Mouse (Mus musculus) 3134 (cell line): ENCODE results near the gene Col5a1.
A peak's percentile ranks its signal among the peaks of the same experiment; 100 is the strongest.

ENCODE experiments used
- DNase-seq: peaks from one replicate; pipeline ENCODE4 v3.0.0-alpha.2; 2011; ENCODE audit warnings: low spot score; ENCODE audit not compliant: insufficient read length; ENCODE audit errors: extremely low read depth

Col5a1 gene

DNA sequence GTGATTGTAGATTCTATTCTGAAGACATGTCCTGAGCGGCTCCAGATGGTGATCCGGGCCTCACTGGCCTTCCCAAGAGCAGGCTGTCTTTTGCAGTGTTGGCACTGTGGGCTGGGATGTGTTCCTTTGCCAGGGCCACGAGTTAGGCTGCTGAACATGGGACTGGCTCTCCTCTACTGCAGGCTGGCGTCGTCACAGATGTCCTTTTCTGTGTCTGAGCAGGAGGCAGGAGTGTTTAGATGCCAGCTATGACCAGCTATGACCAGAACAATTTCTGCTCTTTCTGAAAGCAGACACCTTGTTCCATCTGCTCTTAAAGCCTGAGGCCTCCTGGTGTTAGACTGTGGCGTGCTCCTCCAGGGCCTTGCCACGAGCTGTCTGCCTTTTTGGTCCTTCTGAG is 31.9 kb downstream of the Col5a1 start:
- DNase-seq: no peak

DNA sequence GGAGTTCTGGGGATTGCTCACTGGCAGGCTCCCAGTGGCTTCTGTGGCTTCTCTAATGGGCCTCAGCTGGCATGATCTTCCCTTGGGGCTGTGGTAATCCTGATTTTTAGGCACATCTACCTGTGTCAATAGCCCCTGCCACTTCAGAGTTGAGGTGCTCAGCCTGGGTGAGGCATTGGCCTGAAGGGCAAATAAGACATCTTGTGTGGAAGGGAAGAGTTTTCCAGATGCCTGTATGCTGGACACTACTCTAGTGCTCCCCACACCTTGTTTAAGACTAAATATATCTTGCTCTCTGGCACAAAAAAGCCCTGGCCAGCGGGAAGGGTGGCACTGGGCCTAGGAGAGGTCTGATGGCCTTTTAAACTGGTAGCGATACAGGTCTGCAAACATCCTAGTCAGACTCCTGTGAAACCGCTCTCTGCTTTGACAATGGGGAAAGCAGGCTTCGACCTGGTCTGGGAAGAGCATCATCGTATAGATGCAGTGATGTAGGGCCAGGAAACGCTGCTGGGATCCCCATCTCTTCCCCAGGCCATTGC is 33.2 kb downstream of the Col5a1 start:
- DNase-seq: no peak

DNA sequence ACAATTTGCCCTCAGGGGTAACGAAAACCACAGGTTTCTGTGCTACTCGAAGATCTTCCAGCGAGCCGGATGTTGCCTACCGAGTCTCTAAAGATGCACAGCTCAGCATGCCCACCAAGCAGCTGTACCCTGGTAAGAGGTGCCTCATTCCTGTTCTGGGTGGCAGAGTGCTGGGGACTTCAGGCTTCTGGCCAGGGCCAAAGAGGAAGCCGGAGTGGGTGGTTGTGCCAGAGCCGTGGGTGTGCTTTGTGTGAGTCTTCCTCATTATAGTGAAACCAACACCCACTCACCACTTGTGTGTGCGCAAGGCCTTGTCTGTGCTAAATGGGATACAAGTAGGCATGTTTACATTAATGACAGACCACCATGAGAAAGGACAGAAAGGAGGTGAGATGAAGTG is 35.8 kb downstream of the Col5a1 start:
- DNase-seq: no peak

DNA sequence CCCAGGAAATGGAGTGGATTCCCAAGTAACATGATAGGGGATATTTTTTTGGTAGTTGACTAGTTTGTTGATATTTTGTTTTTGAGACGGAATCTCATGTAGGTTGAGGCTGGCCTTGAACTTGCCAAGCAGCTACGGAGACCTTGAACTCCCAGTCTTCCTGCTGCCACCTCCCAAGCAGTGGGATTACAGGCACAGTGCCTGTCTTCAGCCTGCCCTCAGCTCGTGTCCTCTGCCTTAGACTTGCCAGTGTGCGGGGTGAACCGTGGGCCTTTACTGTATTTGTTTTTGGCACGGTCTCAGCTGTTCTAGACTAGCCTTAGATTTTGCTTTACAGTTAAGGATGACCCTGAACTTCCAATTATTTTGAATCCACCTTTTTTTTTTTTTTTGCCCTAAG is 37.5 kb downstream of the Col5a1 start:
- no peak for DNase-seq

DNA sequence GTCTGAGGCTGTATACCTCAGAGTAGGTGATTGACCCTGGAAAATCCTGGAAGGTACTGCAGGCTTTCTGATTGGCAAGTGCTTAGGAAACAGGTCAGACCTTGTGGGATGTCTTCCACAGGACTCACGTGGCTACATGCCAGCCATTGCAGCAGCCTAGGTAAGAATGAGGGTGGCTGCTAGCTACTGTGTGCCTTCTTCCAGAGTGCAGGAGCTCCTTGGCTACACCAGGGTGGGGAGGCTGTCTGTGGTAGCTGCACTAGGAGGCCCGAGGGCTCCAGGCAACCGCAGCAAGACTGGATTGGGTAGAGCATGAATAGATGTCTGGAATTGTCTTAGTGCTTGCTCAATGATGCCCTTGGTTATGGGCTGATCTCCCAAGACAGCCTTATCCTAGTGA is 38.2 kb downstream of the Col5a1 start:
- no peak for DNase-seq

DNA sequence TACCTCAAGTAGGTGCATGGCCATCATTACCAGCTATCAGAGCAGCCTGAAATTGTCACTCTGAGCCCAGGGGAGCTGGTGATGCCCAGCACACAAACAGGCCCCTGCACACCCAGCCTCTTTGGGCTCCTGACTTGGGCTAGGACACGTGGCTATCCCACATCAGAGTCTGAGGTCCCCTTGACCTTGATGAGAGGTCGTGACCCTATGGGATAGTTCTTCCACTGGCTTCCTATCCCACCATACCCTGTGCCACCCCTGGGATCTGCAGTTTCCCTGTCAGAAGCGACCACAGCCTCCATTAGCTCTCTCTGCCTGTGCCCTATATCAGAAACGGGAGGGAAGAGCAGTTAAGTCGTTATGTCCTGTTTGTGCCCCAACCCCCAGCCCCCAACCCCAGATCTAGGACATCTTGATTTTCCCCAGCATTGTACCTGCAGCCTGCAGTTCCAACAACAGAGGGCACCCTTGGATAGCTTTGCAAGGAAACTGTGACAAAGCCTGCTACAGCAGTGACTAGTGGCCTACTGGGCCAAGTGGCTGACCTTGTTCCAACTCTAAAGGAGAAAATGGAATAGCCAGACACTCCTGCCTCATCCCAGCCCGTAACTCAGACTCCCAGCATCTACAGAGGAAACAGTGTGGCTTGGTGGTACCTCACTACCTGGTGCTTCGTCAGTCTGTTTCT is 40.4 kb downstream of the Col5a1 start:
- no peak for DNase-seq

DNA sequence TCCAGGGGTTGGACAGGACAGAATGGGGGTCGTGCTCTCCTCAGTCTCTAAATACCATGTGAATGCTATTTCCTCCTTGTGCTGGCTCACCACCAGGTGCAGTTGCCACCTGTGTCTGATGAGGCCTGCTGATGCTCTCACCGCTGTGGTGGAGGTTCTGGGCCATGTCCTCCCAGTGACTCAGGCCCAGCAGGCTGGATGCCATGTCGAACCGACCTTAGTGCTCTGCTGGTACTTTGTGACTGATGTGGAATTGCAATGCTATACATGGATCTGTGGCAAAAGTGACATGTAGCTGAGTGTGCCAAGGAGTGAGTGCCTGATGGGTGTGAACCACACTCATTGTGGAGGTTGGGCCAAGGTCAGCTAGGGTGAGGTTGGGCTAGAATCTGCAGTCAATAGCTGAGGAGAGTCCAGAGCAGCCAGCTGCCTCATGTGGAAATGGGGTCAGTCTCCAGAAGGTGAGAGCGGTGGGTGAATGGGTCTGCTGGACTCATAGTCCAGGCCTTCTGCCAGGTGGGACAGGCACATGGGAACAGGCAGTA is 44.3 kb downstream of the Col5a1 start:
- DNase-seq: no peak

DNA sequence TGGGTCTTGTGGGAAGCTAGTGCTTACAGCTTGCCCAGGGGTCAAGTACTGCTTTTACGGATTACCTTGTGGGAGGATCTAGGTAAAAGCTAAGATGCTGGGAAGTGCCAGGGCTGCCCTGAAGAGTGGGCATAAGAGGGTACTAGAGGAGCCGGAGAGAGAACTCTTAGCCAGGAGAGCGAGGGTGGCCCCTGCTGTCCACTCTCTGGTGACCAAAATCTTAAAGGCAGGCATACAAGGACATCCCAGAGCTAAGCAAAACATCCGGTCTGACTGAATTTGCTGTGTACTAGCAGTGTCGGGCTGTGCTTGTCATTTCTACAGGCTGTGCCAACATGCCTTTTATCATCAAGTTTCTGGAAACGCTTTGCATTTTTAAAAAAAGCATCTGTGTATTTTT is 44.9 kb downstream of the Col5a1 start:
- DNase-seq: no peak

DNA sequence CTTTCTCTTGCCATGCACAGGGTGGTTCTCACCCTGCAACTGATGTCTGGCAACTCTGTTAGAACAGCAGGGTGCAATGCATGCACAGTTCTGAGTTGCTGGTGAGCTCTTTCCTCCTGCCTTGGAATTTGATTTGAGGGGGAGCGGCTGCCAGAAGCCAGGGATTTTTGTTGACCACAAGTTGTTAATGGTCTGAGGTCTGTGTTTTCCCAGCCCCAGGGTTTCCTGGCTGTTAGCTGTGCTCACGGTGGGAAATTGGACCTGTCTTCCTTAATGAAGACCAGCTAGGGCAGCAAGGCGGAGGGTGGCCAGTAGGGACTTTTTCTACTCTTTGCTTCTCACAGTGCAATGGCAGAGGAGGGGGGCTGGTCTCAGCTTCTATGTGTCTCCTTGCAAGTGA is 45.7 kb downstream of the Col5a1 start:
- DNase-seq: no peak

DNA sequence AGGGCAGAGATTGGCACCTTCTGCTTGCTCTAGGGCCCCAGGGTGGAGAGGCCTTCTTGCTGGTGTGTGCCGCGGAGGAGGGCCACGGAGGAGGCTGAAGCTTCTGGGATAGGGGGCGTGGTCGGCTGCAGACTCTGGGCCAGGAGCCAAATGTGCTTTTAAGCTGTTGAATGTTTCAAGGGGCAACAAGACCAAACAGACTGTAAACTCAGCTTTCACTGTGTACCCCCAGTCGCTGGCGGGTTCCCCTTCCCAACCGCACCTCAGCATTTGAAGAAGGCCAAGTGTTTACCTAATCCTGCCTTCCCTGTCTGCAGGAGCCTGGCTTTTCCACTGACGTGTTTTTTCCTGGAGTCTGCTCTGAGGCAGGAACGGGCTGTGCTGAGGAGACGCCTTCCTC is 48.0 kb downstream of the Col5a1 start:
- DNase-seq: no peak

DNA sequence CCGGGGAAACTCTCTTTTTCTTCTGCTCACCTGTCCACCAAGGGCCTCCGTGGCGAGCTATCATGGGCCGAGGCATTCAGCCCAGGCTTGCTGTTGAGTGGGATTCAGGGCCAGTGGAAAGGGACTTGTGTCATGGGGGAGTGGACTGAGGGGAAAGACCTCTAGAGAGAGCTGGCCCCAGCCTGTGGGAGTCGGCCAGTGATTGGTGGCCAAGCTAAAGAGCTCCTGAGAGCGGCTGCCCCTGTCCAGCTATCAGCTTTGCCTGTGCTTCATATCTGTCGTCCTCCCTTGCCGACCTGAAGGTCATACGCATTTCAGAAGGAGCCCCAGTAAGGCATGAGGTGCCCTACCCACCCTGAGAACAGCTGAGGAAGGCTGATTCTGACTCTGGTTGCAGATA is 48.6 kb downstream of the Col5a1 start:
- no peak for DNase-seq

DNA sequence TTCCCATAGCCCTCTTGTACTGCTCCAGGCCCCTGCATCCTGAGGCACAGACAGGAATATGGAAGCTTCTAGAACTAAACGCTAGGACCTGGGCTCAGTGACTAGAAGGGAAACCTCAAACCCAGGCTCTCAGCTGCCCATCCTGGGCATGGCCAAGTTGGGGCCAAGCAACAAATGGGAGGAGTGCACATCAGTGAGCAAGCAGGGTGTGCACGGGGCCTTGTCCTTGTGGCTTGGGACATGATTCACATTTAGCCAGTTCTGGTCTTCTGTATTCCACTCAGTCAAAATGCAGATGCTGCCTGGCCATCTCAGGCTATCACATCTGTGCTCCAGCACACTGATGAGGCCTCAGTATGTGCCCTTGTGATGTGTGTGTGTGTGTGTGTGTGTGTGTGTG is 49.2 kb downstream of the Col5a1 start:
- peak; percentile 29 for DNase-seq

DNA sequence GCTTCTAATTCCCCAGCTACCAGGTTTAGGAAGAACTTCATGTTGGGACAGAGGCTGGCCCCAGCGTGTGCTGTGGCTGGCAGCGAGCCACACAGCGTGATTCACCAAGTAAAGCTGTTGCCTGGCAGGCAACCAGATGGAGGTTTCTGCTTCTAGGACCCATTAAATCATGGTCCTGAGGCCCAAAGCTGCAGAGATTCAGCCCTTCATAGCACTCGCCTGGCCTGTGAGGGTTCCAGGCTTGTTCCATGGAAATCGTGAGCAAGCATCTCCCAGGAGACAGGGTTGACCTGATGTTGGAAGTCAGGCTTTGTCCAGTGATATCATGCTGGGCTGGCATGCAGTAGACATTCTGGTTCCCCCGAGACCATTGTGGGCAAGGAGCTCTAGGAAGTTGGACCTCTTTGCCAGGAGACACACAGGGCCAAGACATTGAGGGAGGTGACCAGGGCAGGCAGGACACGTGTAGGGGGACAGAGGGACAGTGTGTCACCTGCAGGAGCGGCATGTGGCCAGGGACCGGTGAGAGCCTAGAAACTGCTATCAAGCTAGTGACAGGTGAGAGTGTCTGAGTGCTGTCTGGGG is 50.5 kb downstream of the Col5a1 start:
- peak; percentile 79 for DNase-seq

DNA sequence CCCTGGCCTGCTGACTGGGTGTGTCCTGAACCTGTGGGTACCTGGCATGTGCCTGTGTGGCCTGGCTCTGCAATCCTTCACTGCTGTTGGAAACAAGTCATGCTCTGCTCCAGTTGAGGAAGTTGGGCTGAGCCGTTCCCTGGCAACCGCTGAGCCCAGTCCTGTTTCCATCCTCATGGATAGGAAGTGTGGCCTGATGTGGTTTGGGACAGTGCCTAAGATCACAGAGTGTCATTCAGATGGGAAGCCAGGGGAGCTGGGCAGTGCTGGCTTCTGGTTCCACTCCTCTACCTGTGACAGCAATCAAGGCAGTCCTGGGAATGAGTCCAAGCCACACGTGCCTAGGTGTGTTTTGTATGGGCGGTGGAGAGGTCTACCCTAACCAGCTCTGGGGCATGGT is 53.2 kb downstream of the Col5a1 start:
- DNase-seq: peak; percentile 68

DNA sequence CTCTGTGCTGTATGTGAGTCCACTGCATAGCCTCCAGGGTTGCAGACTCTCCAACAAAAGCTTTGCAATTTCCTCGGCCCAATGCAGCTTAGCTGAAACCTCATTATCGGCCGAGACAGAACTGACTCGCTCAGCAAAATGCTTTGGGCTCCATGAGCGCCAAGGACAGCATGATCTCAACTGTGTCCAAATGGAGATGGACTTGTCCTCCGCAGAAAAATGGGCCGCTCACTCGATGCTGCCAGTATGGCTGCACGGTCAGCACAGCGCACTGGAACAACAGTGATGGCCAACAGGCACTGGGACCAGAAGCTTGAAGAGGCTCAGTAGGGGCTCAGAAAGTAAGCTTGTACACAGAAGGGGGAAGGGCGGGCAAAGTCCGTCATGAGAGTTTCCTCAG is 53.9 kb downstream of the Col5a1 start:
- no peak for DNase-seq

DNA sequence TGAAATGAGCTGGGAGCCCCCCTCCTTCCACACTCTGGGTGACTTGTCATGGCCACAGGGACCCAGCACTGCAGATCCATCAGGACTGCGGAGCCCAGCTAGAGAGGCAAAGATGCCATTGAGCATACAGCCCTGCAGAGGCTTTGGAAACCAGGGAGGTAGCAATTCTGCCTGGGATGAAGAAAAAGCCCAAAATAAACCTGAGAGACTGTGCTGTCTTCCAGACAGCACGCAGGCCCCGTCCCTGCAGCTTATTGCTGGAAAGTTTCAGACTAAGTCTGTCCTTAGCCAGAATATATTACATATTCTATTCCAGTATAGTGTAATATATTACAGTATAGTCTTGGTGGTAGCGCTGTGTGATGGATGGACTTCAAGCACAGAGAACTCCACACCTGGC is 61.0 kb downstream of the Col5a1 start:
- DNase-seq: no peak

DNA sequence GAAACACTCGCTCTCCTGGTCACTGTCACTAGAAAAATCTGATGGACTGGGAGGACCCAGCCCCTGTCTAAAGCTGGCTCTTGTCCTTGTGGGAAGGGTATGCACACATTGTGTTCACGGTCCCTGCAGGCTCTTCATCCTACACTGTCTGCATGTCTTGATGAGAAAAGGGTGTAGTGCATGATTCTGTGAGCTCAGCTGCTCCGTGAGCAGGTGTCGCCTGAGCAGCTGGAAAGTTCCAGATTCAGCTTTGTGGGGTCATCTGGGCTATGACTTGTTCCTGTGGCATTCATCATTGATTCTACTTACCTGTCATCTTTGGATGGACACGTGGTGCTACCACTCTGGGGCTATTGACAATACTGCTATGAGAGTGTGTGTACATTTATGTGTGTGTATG is 61.7 kb downstream of the Col5a1 start:
- no peak for DNase-seq

DNA sequence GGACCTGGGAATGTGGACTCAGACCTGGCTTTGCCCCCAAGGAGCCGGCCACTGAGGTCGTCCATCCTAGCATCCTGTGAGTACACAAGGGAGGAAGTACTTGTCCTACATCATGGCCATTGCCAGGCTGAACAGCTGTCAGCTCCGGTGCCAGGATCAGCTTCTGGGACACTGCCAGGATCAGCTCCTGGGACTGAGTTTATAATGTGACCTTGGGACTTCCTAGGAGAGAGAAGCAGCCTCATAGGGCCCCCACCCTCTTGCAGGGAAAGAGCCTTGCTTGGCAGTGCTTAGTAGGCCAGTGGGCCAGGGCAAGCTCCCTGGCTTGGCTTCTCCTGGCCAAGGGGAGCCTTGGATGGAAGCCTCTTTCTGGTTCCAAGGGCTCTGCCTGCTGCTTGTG is 67.6 kb downstream of the Col5a1 start:
- no peak for DNase-seq

DNA sequence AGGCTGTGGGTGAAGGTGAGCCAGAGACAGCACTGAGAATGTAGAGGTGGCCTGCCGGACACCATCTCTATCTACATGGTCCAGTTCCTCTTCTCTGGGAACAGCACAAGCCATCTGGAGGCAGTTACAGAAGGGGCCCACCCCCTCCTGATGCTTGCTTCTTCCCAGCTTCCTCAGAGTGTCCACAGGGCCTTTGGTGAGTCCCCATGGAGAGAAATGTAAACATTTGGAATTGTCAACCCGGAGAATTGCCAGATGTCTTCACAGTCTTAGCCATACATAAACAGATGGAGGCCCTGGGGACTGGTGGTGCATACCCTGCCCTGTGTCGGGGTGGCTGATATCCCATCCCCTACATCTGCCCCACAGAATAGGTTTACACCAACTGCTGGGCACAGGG is 68.7 kb downstream of the Col5a1 start:
- no peak for DNase-seq

DNA sequence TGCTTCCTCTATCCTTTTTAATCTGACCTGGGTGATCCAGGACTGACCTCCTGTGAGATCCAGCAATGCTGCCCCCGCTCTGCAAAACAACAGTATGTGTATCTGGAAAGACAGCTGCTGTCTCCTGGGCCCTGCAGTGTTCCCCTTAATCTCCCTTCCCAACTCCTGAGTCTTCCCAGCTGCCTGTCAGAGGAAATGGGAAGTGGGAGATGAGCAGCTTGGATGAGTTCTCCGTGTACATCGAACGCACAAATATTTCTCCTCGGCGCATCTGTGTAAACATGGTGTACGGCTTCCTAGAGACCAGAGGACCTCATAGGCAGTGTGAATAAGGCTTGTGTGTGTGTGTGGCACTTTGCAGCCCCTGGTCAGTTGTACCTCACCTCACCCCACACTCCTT is 70.5 kb downstream of the Col5a1 start:
- no peak for DNase-seq

DNA sequence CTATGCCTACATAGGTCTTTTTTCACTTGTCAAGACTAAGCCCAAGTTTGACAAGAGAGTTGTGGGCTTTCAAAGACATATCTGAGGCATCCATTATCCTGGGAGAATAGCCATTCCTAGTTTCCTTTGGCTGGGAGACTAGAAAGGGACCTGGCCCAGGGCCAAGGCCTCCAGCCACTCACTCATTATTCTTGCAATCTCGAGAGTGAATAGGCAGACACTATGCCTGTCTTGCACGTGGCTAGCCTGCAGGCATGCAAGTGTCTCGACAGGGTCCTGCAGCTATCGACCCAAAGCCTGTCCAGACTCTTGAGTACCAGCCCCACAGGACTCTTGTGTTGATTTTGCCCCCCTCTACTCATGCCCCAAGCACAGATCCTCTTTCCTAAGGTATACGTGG is 71.0 kb downstream of the Col5a1 start:
- no peak for DNase-seq

DNA sequence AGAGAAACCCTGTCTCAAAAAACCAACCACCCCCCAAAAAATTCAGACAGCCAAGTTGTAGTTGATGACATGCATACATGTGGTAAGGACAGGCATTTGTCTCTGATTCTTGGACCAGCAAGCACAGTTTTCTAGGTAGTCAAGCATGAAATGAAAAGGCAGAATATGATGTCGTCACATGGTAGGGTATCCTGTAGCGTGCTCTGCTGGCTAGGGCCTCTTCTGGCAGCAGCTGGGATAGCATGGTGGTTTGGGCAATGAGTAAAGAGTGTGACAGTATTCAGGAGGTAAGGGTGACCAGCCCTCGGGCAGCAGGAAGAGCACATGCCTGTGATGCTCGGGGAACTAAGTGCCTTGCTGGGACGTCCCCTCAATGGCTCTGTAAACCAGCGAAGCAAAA is 73.0 kb downstream of the Col5a1 start:
- no peak for DNase-seq
